Mouse (Mus musculus): ENCODE data around the gene Rap1gds1.

Rap1gds1 gene

GRCm38 (mm10) chr3:138900571-138901141 lies 174.3 kb downstream of the Rap1gds1 start:
- POLR2A ChIA-PET = interaction anchor here in 1 of 4 experiments (0.6 to 1.4 kb wide), 2 partner anchors 20 to 23 kb away, joined by 3 read pairs; no protein-coding TSS in a partner anchor
- CTCF ChIA-PET = no interaction called here

DNA sequence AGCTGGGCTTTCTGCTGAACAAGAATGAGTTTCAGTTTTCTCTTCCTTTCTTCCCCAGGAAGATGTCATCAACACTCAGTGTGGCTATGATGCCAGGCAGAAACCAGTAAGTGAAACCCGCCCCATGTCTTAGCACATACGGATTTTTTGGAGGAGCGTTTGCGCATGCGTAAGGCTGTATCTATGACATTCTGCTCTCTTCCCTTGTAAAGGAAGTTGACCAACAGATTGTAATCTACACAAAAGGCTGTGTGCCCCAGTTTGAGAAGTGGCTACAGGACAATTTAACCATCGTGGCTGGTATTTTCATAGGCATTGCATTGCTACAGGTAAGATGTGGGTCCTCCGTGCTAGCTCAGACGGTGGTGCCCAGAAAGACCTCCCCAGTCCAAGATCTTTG lies 176.9 kb downstream of the Rap1gds1 start:
- ChIA-PET CTCF (interaction anchor here in 2 of 4 experiments (0.6 to 1.8 kb wide), 3 partner anchors 8 to 156 kb away, joined by 3 to 8 read pairs (median 8); partner anchors contain the start of gene Tspan5 (in 1 of the 2)), POLR2A (interaction anchor here in 1 of 4 experiments (0.8 to 1.5 kb wide), 4 partner anchors 8 to 14 kb away, joined by 3 to 5 read pairs (median 3); no protein-coding TSS in a partner anchor)

GRCm38 (mm10) chr3:138897500-138897899 lies 177.5 kb downstream of the Rap1gds1 start:
- CTCF ChIA-PET = interaction anchor here in 2 of 4 experiments (0.6 to 1.8 kb wide), 3 partner anchors 9 to 155 kb away, joined by 3 to 8 read pairs (median 8); partner anchors contain the start of gene Tspan5 (in 1 of the 2)
- POLR2A ChIA-PET = interaction anchor here in 3 of 4 experiments (0.7 to 1.5 kb wide), 6 partner anchors 8 to 116 kb away, joined by 3 to 5 read pairs (median 3); no protein-coding TSS in a partner anchor

DNA sequence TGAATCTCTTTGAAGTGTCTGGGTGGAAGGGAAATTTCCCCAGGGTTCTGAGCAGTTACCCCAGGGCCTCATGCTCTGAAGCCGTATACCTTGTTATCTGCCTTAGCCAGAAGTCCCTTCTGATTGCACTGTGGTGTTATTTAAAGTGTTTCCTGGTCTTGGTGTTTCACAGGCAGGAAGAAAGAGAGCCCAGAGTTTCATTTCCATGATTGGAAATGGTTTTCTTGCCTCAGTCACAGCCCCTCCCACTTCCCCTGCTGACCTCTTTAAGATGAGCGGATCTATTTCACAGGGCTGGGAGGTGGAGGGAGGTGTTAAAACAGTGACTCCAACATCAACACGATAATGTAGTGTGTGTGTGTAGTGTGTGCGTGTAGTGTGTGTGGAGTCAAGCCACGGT lies 181.5 kb downstream of the Rap1gds1 start:
- CTCF ChIA-PET = no interaction called here
- POLR2A ChIA-PET = no interaction called here

- ChIA-PET CTCF (no interaction called here), POLR2A (interaction anchor here in 1 of 4 experiments (1.8 kb wide), 1 partner anchor 12 kb away, joined by 4 read pairs; no protein-coding TSS in a partner anchor)
Measured at GRCm38 (mm10) chr3:138889769-138890295, 185.2 kb downstream of the Rap1gds1 start.

DNA sequence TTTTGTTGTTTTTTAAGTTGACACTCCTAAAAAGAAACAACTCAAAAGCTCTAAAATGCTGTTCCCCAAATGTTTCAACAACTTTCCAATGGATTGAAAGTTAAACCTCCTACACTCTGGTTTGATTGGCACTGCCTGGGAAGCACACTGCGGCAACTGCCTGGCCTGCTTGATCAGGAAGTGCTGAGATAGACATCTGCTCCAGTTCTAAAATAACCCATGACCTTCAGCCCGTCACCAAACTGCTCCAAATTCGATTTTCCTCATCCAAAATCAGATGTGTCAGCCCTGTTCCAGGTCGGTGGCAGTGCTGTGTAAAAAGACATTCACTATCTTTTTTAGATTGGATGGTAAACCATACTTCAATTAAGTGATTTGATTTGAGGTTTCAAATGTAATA lies 185.8 kb downstream of the Rap1gds1 start:
- ChIA-PET CTCF (interaction anchor here in 2 of 4 experiments (0.6 to 0.7 kb wide), 2 partner anchors 102 to 176 kb away, joined by 4 to 8 read pairs; no protein-coding TSS in a partner anchor), POLR2A (interaction anchor here in 1 of 4 experiments (1.8 kb wide), 1 partner anchor 12 kb away, joined by 4 read pairs; no protein-coding TSS in a partner anchor)

GRCm38 (mm10) chr3:138886121-138886520 lies 188.9 kb downstream of the Rap1gds1 start:
- POLR2A ChIA-PET = interaction anchor here in 3 of 4 experiments (1.1 to 2.1 kb wide), 5 partner anchors 9 to 145 kb away, joined by 3 to 5 read pairs (median 4); no protein-coding TSS in a partner anchor
- CTCF ChIA-PET = interaction anchor here in 1 of 4 experiments (1.9 kb wide), 1 partner anchor 20 kb away, joined by 6 read pairs; no protein-coding TSS in a partner anchor

GRCm38 (mm10) chr3:138881725-138882347 lies 193.2 kb downstream of the Rap1gds1 start:
- CTCF ChIA-PET = no interaction called here
- POLR2A ChIA-PET = interaction anchor here in 1 of 4 experiments (0.9 kb wide), 1 partner anchor 13 kb away, joined by 3 read pairs; no protein-coding TSS in a partner anchor

GRCm38 (mm10) chr3:138880999-138881724 lies 193.8 kb downstream of the Rap1gds1 start:
- ChIA-PET POLR2A (interaction anchor here in 1 of 4 experiments (0.9 to 1.2 kb wide), 2 partner anchors 13 to 19 kb away, joined by 3 read pairs; no protein-coding TSS in a partner anchor), CTCF (no interaction called here)

GRCm38 (mm10) chr3:138877741-138878140 lies 197.3 kb downstream of the Rap1gds1 start:
- ChIA-PET POLR2A (interaction anchor here in 3 of 4 experiments (0.7 to 1.5 kb wide), 12 partner anchors 8 to 388 kb away, joined by 3 to 5 read pairs (median 3); partner anchors contain the start of genes Eif4e (in 1 of the 3) and Metap1 (in 1 of the 3)), CTCF (interaction anchor here in 1 of 4 experiments (2.3 kb wide), 1 partner anchor 28 kb away, joined by 8 read pairs; no protein-coding TSS in a partner anchor)

DNA sequence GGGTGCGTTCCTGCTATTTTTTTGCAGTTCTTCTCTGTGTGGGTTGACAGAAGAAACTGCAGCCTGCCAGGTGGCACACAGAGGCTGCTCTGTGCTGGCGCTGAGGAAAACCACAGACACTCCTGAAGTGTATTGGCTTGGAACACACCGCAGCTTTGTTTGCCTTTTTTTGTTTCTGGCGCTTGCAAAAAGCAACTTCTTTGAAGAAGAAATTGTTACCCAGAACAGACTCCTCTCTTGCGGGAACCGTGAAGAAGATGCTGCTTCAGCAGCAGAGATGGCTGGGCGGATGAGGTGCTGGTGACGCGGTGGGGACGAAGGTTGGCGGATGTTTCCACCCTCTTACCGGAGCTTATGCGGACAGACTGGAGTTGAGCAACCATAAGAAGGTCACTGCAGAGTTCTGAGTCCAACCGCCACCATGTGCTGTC lies 198.1 kb downstream of the Rap1gds1 start:
- POLR2A ChIA-PET = interaction anchor here in 3 of 4 experiments (0.6 to 1.5 kb wide), 12 partner anchors 8 to 388 kb away, joined by 3 to 5 read pairs (median 3); partner anchors contain the start of genes Eif4e (in 1 of the 3) and Metap1 (in 1 of the 3)

GRCm38 (mm10) chr3:138876418-138876817 lies 198.6 kb downstream of the Rap1gds1 start:
- ChIA-PET POLR2A (interaction anchor here in 3 of 4 experiments (0.7 to 1.5 kb wide), 5 partner anchors 8 to 607 kb away, joined by 3 to 5 read pairs (median 3); no protein-coding TSS in a partner anchor), CTCF (interaction anchor here in 1 of 4 experiments (0.9 to 2.3 kb wide), 2 partner anchors 30 to 234 kb away, joined by 3 to 8 read pairs; no protein-coding TSS in a partner anchor)

More for the DNA sequence above, 198.1 kb downstream of the Rap1gds1 start:
- CTCF ChIA-PET = interaction anchor here in 1 of 4 experiments (2.3 kb wide), 1 partner anchor 29 kb away, joined by 8 read pairs; no protein-coding TSS in a partner anchor

- CTCF ChIA-PET = interaction anchor here in 1 of 4 experiments (0.9 to 2.3 kb wide), 2 partner anchors 30 to 234 kb away, joined by 3 to 8 read pairs; no protein-coding TSS in a partner anchor
- POLR2A ChIA-PET = interaction anchor here in 2 of 4 experiments (0.7 to 1.5 kb wide), 4 partner anchors 9 to 606 kb away, joined by 3 to 5 read pairs (median 4); no protein-coding TSS in a partner anchor
Measured at GRCm38 (mm10) chr3:138875936-138876335, 199.1 kb downstream of the Rap1gds1 start.

Measured in embryonic stem cell, embryonic (primary cell).